Mouse (Mus musculus): ENCODE results near the gene Marveld3.
A peak's percentile ranks its signal among the peaks of the same experiment; 100 is the strongest.

DNA sequence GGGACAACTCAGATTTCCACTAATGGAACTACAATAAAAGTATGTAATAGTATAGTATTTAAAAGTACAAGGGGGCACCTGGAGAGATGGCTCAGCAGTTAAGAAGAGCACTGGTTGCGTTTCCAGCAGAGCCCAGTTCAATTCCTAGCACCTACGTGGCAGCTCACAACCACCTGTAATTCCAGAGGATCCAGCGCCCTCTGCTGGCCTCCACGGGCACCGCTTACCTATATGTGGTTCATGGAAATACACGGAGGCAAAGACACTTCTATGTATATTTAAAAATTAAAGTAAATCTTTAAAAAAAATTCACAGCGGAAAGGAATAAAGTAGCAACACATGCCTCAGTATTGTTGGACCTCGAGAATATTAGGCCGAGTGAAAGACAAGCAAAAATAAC, 41.0 kb upstream of the Marveld3 start:
- TF ChIP-seq CTCF (IDR thresholded peaks at IDR 0.05; ENCODE audit: control insufficient read depth, insufficient read depth, low read length) = peak; percentile 67
- TF ChIP-seq POLR2A (IDR thresholded peaks at IDR 0.05; ENCODE audit: borderline replicate concordance, control insufficient read depth, low read depth, low read length) = no peak
